Mouse (Mus musculus): ENCODE measurements around the gene Gm6096. TPM values are rescaled to one million over a fixed set of nuclear protein-coding genes. Genes with fewer than 3 reads are reported as not detected.

The Gm6096 gene
- polyA plus RNA-seq, 1 experiment from 2014 or later: not detected

DNA sequence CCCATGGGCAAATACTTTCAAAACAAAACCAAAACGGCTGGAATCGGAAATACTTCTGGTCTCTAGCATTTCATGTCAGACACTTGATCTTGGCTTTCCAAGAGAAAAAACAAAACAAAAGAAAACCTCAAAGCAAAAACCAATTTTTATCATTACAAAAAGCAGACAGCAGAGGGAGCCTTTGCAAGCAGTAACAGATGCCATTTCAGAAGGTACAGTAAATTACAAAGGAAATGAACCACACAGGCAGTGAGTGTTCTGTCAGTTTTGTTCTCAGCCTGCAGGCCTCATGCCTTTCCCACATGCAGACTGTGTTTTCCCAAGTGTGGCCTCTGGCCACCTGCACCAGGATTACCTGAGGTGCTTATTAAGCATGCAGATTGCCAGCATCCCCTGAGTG is 1.2 kb downstream of the Gm6096 start:
- H3K36me3 ChIP-seq (ENCODE audit: control insufficient read depth, insufficient read depth, low read length): peaks cover 71% of the 10 kb centered on the region
- H3K27me3 ChIP-seq (replicated peaks; ENCODE audit: control insufficient read depth, insufficient read depth, low read length): no peaks in the 10 kb centered on the region
- no peak overlapping the region for H3K4me2 ChIP-seq (ENCODE audit: low read length)
- no peaks in the 10 kb centered on the region for H3K9me3 ChIP-seq (ENCODE audit: control insufficient read depth, low read length)
- H3K4me3 ChIP-seq (ENCODE audit: low read depth, low read length): no peak overlapping the region
- no peak overlapping the region for H3K27ac ChIP-seq (ENCODE audit: low read depth)
- DNase-seq (ENCODE audit: low spot score) (no peak), ATAC-seq (replicated peaks; ENCODE audit: low FRiP score, low TSS enrichment, low read depth) (no peak)
- no peak overlapping the region for H3K9ac ChIP-seq (ENCODE audit: low read length)
- 88% methylated on average over 2 of the region's 2 CpGs for WGBS
- H3K4me1 ChIP-seq (replicated peaks; ENCODE audit: control insufficient read depth, insufficient read depth, low read length): no peaks in the 10 kb centered on the region

DNA sequence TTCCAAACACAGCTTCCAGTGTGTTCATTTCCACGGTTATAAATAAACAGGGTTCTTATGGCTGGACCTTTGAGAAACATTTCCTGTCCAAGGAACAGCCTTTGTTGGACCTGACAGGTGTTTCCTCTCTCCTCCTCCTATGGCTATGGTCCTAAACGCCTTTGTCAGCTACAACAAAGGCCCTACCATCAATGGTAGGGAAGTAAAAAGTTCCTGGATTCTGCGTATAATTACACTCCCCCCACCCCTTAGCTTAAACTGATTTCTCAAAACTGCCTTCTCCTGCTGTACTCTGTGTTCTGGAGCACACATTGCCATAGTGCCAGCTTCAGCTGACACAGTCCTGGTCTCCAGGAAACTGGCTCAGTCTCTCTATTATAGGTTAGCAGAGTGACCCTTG is 4.3 kb downstream of the Gm6096 start:
- no peak overlapping the region for H3K27ac ChIP-seq (ENCODE audit: low read depth)
- ATAC-seq (replicated peaks; ENCODE audit: low FRiP score, low TSS enrichment, low read depth): no peak
- H3K27me3 ChIP-seq (replicated peaks; ENCODE audit: control insufficient read depth, insufficient read depth, low read length): no peaks in the 10 kb centered on the region
- H3K4me2 ChIP-seq (ENCODE audit: low read length): no peak overlapping the region
- H3K36me3 ChIP-seq (ENCODE audit: control insufficient read depth, insufficient read depth, low read length): peaks cover 78% of the 10 kb centered on the region
- no peaks in the 10 kb centered on the region for H3K4me1 ChIP-seq (replicated peaks; ENCODE audit: control insufficient read depth, insufficient read depth, low read length)
- no peak overlapping the region for H3K4me3 ChIP-seq (ENCODE audit: low read depth, low read length)
- no peak for DNase-seq (ENCODE audit: low spot score)
- H3K9ac ChIP-seq (ENCODE audit: low read length): no peak overlapping the region
- no peaks in the 10 kb centered on the region for H3K9me3 ChIP-seq (ENCODE audit: control insufficient read depth, low read length)
- 67% methylated on average over 3 of the region's 3 CpGs for WGBS

DNA sequence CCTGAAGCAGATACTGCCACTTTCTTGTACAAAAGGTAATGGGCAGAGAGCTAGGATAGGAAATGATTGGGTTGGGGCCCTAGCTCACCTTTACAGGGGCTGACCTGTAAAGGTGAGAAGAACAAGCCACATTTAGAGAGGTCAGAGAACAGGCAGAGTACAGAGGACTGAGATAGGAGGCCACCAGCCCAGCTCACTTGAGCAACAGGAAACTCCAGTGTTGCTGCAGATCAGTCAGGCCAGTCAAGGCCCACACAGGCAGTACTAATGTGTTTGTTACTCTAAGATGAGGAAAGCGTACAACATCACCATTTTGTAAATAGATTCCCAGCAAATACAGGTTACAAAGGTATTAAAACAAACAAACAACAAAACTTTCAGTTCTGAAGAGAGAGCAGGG is 5.1 kb downstream of the Gm6096 start:
- ATAC-seq (replicated peaks; ENCODE audit: low FRiP score, low TSS enrichment, low read depth) (no peak), DNase-seq (ENCODE audit: low spot score) (no peak)
- Histone ChIP-seq H3K4me3 (ENCODE audit: low read depth, low read length) (no peak overlapping the region), H3K4me1 (replicated peaks; ENCODE audit: control insufficient read depth, insufficient read depth, low read length) (no peaks in the 10 kb centered on the region), H3K4me2 (ENCODE audit: low read length) (no peak overlapping the region), H3K9me3 (ENCODE audit: control insufficient read depth, low read length) (no peaks in the 10 kb centered on the region), H3K27me3 (replicated peaks; ENCODE audit: control insufficient read depth, insufficient read depth, low read length) (no peaks in the 10 kb centered on the region), H3K36me3 (ENCODE audit: control insufficient read depth, insufficient read depth, low read length) (peaks cover 80% of the 10 kb centered on the region), H3K27ac (ENCODE audit: low read depth) (peak overlapping the region; percentile 11; the same call in 1 of the 2 replicates), H3K9ac (ENCODE audit: low read length) (no peak overlapping the region)
- WGBS: 80% methylated on average over 1 of the region's 1 CpGs

DNA sequence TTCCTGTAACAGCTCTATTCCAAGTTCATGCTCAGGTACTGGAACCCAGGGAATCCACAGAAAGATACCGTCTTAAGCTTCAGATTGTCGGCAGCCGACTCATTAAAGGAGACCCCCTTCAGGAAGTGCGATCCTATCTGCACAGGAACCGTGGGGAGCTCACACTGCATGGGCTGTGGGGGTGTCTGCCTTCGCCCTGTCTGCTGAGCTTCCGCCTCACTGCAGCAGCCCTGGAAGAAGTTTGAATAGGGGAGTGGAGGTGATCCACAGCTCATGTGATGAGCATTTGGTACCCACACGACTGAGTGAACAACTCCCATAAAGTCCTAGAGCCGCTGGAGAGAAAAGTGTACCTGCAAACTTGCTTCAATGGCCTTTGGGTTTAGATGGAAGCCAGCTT is 6.4 kb downstream of the Gm6096 start:
- H3K9ac ChIP-seq (ENCODE audit: low read length): no peak overlapping the region
- peaks cover 88% of the 10 kb centered on the region for H3K36me3 ChIP-seq (ENCODE audit: control insufficient read depth, insufficient read depth, low read length)
- ATAC-seq (replicated peaks; ENCODE audit: low FRiP score, low TSS enrichment, low read depth): no peak
- no peaks in the 10 kb centered on the region for H3K4me1 ChIP-seq (replicated peaks; ENCODE audit: control insufficient read depth, insufficient read depth, low read length)
- H3K27ac ChIP-seq (ENCODE audit: low read depth): no peak overlapping the region
- no peaks in the 10 kb centered on the region for H3K27me3 ChIP-seq (replicated peaks; ENCODE audit: control insufficient read depth, insufficient read depth, low read length)
- H3K4me2 ChIP-seq (ENCODE audit: low read length): no peak overlapping the region
- DNase-seq (ENCODE audit: low spot score): no peak
- no peak overlapping the region for H3K4me3 ChIP-seq (ENCODE audit: low read depth, low read length)
- H3K9me3 ChIP-seq (ENCODE audit: control insufficient read depth, low read length): no peaks in the 10 kb centered on the region
- WGBS: 84% methylated on average over 9 of the region's 9 CpGs

DNA sequence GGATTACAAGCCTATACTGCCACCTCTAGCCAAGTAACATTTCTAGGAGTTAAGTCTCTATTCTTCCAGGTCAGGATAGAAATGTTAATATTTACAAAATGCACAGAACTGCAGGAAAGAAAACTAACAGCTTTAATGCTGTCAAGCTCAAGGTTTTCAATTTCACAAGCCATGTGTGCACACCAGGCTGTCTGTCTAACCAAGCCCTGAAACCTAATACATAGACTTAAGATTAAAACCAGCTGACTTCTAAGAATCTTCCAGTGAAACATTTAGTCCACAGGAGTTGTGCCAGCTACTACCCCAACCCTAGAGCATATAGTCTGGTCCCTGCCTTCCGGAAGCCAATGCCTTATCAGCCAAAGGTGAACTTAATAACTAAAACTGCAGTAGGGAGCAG is 7.6 kb downstream of the Gm6096 start:
- DNase-seq (ENCODE audit: low spot score): no peak
- no peak overlapping the region for H3K27ac ChIP-seq (ENCODE audit: low read depth)
- no peaks in the 10 kb centered on the region for H3K27me3 ChIP-seq (replicated peaks; ENCODE audit: control insufficient read depth, insufficient read depth, low read length)
- WGBS: 91% methylated on average over 1 of the region's 1 CpGs
- H3K4me3 ChIP-seq (ENCODE audit: low read depth, low read length): no peak overlapping the region
- peaks cover 89% of the 10 kb centered on the region for H3K36me3 ChIP-seq (ENCODE audit: control insufficient read depth, insufficient read depth, low read length)
- no peaks in the 10 kb centered on the region for H3K4me1 ChIP-seq (replicated peaks; ENCODE audit: control insufficient read depth, insufficient read depth, low read length)
- no peaks in the 10 kb centered on the region for H3K9me3 ChIP-seq (ENCODE audit: control insufficient read depth, low read length)
- no peak overlapping the region for H3K9ac ChIP-seq (ENCODE audit: low read length)
- ATAC-seq (replicated peaks; ENCODE audit: low FRiP score, low TSS enrichment, low read depth): no peak
- H3K4me2 ChIP-seq (ENCODE audit: low read length): no peak overlapping the region

DNA sequence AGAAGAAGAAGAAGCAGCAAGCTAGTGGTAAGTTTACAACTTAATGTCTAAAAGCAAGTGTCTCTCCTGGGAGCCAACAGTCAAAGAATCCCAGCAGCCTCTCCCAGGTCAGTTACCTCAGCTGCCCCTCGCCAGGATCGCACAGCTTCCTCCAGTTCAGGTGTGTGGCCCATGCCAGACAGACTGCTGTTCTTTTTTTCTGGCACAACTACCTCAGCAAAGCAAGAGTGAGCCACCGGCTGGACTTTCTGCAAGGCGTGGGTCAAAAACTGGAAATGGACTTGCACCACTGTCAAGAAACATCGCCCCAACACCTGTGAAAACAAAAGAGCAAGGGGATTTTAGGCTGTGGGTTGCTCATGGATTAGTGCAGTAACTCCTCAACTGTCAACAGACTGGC is 12.6 kb downstream of the Gm6096 start:
- DNase-seq (ENCODE audit: low spot score) (no peak), ATAC-seq (replicated peaks; ENCODE audit: low FRiP score, low TSS enrichment, low read depth) (no peak)
- no peak overlapping the region for H3K4me2 ChIP-seq (ENCODE audit: low read length)
- peaks cover 49% of the 10 kb centered on the region for H3K36me3 ChIP-seq (ENCODE audit: control insufficient read depth, insufficient read depth, low read length)
- no peaks in the 10 kb centered on the region for H3K9me3 ChIP-seq (ENCODE audit: control insufficient read depth, low read length)
- WGBS: 93% methylated on average over 5 of the region's 5 CpGs
- H3K4me1 ChIP-seq (replicated peaks; ENCODE audit: control insufficient read depth, insufficient read depth, low read length): no peaks in the 10 kb centered on the region
- no peak overlapping the region for H3K27ac ChIP-seq (ENCODE audit: low read depth)
- no peaks in the 10 kb centered on the region for H3K27me3 ChIP-seq (replicated peaks; ENCODE audit: control insufficient read depth, insufficient read depth, low read length)
- no peak overlapping the region for H3K4me3 ChIP-seq (ENCODE audit: low read depth, low read length)
- no peak overlapping the region for H3K9ac ChIP-seq (ENCODE audit: low read length)

DNA sequence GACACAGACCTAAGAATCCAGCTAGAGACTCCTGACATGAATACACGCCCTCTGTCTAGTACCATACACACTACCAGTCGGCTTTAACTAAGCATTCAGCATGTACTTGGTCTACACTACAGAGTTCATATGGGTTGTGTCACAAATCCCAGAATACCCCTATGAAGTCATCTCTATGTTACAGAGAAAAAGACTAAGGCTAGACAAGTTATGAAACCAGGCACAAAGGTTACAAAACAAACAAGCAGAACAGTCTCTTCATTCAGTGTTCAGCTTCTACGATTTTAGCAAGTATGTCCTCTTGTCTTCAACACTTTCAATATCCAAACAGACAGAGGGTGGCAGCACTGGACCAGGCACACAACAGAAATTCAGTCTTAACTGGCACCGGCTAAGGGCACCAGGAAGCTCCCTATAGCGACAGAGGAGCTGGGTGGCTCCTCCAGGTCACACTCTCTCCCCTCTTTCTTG is 15.1 kb downstream of the Gm6096 start:
- peaks cover 26% of the 10 kb centered on the region for H3K36me3 ChIP-seq (ENCODE audit: control insufficient read depth, insufficient read depth, low read length)
- no peaks in the 10 kb centered on the region for H3K27me3 ChIP-seq (replicated peaks; ENCODE audit: control insufficient read depth, insufficient read depth, low read length)
- no peak overlapping the region for H3K27ac ChIP-seq (ENCODE audit: low read depth)
- H3K9ac ChIP-seq (ENCODE audit: low read length): no peak overlapping the region
- no peak overlapping the region for H3K4me2 ChIP-seq (ENCODE audit: low read length)
- peak; percentile 53 for DNase-seq (ENCODE audit: low spot score)
- 0 out of 2 replicates have a peak, but pooled peaks cover 3% of the 10 kb centered on the region for H3K4me1 ChIP-seq (replicated peaks; ENCODE audit: control insufficient read depth, insufficient read depth, low read length)
- no peak overlapping the region for H3K4me3 ChIP-seq (ENCODE audit: low read depth, low read length)
- no peak for ATAC-seq (replicated peaks; ENCODE audit: low FRiP score, low TSS enrichment, low read depth)
- 64% methylated on average over 5 of the region's 5 CpGs for WGBS
- H3K9me3 ChIP-seq (ENCODE audit: control insufficient read depth, low read length): no peaks in the 10 kb centered on the region

DNA sequence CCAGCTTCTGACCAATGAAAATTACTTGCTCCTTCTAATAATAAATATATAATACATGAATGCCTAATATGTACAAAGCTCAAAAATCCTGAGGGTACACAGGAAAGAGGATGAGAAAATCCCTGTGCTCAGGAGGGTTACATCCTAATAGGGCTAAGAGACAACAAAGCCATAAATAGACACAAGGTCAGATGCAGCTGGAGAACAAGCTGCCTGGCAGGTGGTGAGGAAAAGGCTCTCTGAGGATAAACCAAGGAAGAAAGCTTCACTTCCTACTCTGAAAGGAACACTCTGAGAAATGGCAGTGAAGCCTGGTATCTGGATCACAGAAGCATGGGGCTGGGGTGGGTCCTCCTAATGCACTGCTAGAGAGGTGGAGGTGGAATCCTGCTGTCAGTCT is 15.6 kb downstream of the Gm6096 start:
- DNase-seq (ENCODE audit: low spot score): no peak
- no peak for ATAC-seq (replicated peaks; ENCODE audit: low FRiP score, low TSS enrichment, low read depth)
- H3K27ac ChIP-seq (ENCODE audit: low read depth): no peak overlapping the region

DNA sequence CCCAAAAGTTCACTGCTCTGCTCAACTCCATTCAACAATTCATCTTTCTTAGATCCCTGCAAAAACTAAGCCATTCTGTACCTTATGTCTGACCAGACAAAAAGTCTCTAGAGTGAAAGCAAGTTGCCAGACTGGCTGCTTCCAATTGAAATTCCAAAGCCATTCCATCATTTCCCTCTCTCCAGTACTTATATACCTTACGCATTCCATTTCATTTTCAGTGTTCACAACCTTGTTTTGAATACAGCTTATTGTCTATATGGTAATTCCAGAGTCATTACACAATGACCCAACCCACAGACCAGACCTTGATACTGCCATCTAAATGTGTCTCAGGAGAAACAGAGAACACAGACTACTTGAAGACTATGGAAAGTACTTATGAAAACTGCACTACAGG is 17.6 kb downstream of the Gm6096 start:
- 0 out of 2 replicates have a peak, but pooled peaks cover 3% of the 10 kb centered on the region for H3K4me1 ChIP-seq (replicated peaks; ENCODE audit: control insufficient read depth, insufficient read depth, low read length)
- H3K27me3 ChIP-seq (replicated peaks; ENCODE audit: control insufficient read depth, insufficient read depth, low read length): no peaks in the 10 kb centered on the region
- DNase-seq (ENCODE audit: low spot score) (no peak), ATAC-seq (replicated peaks; ENCODE audit: low FRiP score, low TSS enrichment, low read depth) (no peak)
- H3K36me3 ChIP-seq (ENCODE audit: control insufficient read depth, insufficient read depth, low read length): peaks cover 2% of the 10 kb centered on the region; the same call in 1 of the 2 replicates
- no peak overlapping the region for H3K4me3 ChIP-seq (ENCODE audit: low read depth, low read length)
- no peak overlapping the region for H3K27ac ChIP-seq (ENCODE audit: low read depth)
- no peaks in the 10 kb centered on the region for H3K9me3 ChIP-seq (ENCODE audit: control insufficient read depth, low read length)
- no peak overlapping the region for H3K9ac ChIP-seq (ENCODE audit: low read length)
- WGBS: 60% methylated on average over 1 of the region's 1 CpGs
- no peak overlapping the region for H3K4me2 ChIP-seq (ENCODE audit: low read length)

More for the DNA sequence above, 15.6 kb downstream of the Gm6096 start:
- H3K9me3 ChIP-seq (ENCODE audit: control insufficient read depth, low read length): no peaks in the 10 kb centered on the region
- no peak overlapping the region for H3K9ac ChIP-seq (ENCODE audit: low read length)
- peaks cover 22% of the 10 kb centered on the region for H3K36me3 ChIP-seq (ENCODE audit: control insufficient read depth, insufficient read depth, low read length)
- no peak overlapping the region for H3K4me2 ChIP-seq (ENCODE audit: low read length)
- H3K4me3 ChIP-seq (ENCODE audit: low read depth, low read length): no peak overlapping the region
- H3K4me1 ChIP-seq (replicated peaks; ENCODE audit: control insufficient read depth, insufficient read depth, low read length): 0 out of 2 replicates have a peak, but pooled peaks cover 3% of the 10 kb centered on the region
- H3K27me3 ChIP-seq (replicated peaks; ENCODE audit: control insufficient read depth, insufficient read depth, low read length): no peaks in the 10 kb centered on the region

Data from intestine, embryonic 14.5 days (tissue).